Mouse (Mus musculus) lung, postnatal 25 days (tissue): ENCODE data around the gene Gskip.

Experiments
- DNase-seq: peaks from one replicate; pipeline ENCODE4 v3.0.0; 2022; ENCODE audit warnings: low spot score

The Gskip gene

DNA sequence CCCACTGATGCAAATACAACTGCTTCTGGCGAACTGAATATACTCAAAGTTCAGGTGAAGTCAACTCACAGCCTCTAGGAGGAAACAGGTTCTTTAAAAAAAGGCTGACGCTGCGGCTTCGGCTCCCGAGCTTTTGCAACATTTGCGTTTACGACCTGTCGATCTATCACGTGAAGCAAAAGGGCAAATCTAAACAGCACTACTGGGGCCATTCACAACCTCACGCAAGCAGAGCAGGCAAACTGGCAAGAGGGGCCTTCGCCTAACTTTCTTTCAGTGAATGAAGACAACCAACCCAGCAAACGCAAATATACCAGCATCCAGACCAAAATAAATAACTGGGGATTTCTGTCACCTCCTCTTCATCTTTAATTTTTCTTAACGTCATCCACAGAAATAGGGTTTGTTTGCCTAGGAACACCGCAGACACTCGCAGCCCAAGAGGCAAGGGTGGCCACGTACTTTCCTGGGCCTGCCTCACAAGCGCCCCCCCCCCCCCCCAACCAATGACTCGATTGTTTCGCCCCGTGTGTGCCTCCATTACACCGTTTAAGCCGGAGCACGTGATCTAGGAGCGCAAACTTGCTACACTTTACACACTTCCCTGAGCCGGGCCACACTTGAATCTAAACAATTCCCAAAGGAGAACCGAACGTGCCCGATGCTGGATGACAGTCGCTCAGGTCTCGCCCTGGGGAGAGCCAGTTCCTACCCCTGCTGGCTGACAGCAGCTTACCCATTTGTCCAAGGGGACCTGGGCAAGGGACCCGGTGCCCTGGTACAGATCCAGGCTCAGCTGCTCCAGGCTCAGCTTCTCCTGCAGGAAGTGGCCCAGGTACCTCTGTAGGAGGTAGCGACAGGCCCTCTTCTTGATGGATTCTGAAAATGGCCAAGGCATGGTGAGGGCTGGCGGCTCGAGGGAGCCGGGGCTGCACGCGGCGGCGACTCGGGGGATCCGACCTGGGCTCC lies at the start of gene Gskip:
Gskip (plus strand) TSS at position 897 of the 969 bp plus-strand sequence.
- DNase-seq: peak; percentile 26

DNA sequence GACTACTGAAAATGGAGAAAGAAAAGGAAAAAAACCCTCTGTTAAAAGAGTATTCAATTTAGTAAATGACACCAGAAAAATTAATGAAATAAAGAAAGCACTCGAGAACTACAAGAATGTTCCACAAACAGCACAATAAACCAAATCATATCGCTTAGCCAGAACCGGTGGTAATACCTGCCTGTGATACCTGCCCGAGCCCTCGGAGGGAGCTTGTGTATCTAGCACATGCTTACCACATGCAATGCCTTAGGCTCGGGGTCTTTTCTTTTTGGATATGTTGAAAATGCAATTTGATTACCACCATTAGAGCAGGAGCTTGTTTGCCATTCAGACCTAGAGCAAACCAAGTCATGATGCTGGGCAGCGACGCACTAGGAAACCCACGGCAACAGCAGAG lies 48.1 kb upstream of the Gskip start:
- DNase-seq: no peak

DNA sequence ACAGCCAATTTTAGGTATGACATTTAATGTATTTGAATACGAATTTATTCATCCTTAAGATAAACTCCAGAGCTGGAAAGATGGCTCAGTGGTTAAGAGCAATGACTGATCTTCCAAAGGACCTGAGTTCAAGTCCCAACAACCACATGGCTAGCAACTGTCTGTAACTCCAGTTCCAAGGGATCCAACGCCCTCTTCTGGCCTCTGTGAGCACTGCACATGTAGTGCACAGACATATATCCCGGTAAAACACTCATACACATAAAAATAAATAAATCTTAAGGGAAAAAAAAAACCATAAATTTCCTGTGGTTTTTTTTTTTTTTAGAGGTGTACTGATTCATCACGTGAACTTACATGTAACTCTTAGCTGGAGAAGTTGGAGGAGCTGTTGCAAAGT lies 47.1 kb upstream of the Gskip start:
- no peak for DNase-seq

DNA sequence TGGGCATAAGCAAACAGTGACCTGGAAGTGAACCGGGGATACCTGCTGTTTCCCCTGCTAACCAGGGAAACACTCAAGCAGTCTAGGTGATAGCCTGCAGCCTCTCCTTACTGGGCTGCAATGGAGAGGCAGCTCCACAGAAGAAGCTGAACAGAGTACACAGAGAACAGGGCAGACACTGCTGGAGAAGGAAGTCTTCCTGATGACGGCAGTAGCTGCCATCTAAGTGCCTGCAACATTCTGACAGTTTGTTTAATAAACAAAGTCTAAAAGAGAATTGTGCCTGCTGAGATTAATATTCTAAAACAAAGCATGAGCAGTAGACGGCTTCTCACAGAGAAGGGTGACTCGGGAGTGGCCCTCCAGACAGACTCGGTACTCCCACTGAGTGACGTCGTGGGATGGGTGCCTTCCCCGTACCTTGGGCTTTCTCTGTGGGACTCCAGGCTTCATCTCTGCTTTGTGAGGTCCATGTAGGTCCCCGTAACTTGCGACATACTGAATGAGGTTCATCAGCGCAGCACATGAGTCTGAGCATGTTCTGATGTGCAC lies 41.8 kb upstream of the Gskip start:
- DNase-seq: peak; percentile 6

DNA sequence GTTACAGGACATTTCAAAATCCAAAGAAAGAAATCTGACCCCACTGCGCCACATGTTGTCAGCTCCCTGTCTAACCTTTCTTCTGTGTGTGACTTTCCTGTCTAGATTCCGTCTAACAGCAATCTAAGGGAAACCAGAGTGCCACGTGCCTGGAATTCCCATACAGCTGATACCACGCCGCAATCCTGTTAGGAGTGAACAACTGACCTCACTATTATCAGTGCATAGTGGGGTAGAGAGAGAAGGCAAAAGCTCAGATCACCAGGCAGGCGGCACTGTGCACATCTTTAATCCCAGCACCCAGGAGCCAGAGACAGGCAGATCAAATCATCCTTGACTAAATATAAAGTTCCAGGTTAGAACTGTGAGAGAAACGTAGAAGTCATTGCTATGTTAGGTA lies 28.8 kb upstream of the Gskip start:
- no peak for DNase-seq

DNA sequence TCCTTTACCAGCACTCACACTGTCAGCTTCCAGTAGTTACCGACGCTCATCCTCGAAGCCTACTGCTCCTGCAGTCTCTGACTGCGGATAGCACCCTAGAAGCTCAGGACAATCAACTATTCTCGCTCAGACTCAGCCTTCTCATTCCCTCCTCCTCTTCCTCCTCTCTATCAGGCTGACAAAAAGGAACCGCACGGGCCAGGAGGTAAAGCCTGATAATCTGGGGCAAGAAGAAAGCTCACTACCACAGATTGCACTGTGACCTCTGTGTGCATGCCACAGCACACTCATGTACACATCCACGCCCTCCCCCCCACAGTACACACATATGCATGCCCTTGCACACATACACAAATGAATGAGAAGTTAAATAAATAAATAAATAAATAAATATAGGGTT lies 8.4 kb upstream of the Gskip start:
- DNase-seq: no peak

DNA sequence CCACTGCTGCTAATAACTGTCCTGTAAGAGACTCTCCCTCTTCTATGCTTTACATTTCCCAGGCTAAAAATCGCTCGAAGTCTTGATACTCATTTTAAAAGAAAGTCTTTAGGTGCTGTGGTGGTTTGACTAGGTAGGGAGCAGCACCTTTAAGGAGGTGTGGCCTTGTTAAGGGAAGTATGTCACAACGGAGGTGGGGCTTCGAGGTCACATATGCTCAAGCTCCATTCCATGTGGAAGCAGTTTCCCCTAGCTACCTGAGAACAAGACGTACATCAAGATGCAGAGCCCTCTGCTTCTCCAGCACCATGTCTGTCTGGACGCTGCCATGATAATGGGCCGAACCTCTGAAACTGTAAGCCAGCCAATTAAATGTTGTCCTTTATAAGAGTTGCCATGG lies 6.4 kb upstream of the Gskip start:
- DNase-seq: no peak

DNA sequence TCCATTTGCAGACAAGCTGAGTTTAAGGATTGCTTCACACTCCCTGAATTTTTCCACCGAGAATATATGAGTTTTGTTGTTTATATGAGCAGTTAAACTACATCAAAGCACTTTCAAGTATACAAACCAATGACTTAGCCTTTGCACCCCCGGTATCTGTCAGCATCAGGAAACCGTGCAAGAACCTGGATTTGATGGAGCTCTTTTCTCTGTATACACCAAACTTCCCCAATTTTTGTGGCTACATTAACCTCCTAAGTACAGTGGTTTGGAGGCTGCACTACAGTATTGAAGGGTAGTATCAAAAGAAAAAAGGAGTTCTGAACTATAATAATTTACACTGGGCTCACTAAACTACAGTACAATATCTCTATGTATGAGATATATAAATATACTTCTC lies 5.9 kb upstream of the Gskip start:
- DNase-seq: no peak

DNA sequence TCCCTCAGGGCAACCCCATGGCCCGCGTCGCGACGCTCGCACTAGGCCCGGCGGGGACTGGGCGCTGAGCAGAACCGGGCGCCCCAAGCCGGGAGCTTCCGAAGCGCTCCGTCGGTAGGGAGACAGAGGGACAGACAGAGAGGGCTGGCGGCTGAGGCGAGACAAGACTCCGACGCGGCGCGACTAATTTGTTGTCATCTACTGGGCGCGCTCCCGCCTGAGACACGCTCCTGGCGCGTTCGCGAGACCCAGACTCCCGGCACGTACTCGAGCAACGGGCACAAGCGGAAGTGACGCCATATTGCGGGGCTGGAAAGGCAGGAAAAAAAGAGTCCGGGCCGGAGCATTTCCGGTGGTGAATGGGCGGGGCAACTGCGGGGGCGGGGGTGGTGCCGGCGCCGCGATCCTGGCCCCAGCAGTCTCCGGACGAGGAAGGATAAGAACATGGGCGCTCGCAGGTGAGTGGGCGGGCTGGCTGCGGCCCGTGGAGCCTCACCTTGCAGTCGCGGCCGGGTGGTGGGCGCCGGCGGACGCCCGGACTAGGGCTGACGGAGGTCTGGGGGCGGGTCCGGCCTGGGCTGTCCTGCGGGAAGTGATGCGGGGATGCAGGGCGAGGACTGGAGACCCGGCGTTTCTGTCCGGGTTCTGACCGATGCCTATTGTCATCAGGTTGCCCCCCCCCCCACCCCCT lies 517 bp downstream of the Gskip start, which contains the start of gene Atg2b:
Atg2b (minus strand) TSS at position 211 of the 691 bp plus-strand sequence.
- DNase-seq: peak; percentile 96

DNA sequence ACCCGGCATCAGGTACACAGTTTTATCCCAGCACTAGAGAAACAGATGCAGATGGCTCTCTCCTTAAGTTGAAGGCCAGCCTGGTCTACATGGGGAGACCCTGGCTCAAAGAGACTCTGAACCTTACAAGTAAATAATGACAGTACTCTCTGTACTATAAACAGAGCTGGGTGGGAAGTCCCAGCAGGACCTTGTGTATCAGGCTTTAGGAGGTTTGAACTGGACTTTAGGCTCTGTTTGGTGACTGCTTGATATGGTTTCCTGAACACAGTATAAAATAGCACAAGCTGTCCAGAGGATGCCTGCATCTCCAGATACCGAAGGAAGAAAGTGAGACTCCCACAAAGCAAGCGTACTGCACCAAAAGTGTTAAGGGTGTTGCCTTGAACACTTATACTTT lies 2.2 kb downstream of the Gskip start:
- peak; percentile 2 for DNase-seq

DNA sequence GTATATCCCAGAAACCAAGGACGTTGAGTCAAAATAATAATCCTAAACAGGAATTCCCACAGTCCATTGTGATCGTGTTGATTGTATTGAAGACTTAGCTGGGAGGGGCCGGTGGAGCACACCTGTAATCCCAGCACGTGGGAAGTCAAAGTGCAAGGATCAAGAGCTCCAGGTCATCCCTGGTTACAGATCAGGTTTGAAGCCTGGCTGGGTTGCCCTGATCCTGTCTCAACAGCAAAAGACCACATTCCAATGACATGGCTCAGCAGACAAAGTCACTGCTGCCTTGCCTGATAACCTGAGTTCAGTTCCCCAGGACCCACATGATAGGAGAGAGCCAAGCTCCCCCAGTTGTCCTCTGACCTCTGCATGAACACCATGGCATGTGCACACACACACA lies 2.8 kb downstream of the Gskip start:
- no peak for DNase-seq

DNA sequence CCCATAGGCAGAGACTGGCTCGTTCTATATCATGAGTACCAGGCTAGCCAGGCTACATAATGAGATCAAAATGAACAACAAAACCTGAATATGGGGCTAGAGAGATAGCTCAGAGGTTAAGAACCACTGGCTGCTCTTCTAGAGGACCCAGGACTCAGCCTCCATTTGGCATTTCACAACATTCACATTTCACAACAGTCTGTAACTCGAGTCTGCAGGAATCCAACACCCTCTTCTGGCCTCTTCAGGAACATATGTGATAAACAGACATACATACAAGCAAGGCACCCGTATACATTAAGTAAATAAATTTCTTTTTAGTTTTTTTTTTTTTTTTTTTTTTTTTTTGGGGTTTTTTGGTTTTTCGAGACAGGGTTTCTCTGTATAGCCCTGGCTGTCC lies 3.9 kb downstream of the Gskip start:
- peak; percentile 8 for DNase-seq

DNA sequence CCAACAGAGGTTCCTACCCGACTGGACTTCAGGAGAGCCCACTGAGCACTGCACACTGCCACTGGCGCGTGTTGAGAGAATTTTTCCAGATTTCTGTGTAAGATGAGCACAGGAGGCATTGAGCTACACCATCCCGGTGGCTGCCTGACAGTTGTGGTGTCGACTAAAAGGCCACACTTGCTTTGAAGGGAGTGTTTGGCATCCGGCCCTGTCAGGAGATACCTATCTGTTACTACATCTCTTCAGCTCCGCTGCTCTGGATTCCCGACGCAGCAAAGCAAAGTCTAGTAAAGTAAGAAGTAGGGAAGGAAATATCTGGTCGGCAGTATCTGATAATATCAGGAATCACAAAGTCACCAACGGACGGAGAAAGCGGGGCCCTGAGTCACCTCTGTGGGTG lies 4.8 kb downstream of the Gskip start:
- no peak for DNase-seq

DNA sequence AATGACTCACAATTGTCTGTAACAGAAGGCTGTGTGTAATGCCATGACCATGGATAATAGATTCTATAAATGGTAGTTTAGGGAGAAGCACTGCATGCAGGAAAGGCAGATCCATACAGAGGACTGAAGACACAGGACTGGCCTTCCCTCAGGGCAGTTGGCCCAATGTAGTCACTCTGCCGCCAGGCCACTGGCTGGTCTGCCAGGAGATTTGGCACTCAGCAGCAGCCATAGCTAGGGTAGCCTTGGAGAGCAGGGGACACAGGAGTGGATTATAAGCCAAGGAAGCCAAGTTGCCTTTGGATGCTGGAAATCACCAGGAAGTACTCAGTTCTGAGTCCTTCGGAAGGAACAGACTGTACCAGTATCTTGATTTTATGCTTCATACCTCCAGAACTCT lies 9.4 kb downstream of the Gskip start:
- DNase-seq: no peak

DNA sequence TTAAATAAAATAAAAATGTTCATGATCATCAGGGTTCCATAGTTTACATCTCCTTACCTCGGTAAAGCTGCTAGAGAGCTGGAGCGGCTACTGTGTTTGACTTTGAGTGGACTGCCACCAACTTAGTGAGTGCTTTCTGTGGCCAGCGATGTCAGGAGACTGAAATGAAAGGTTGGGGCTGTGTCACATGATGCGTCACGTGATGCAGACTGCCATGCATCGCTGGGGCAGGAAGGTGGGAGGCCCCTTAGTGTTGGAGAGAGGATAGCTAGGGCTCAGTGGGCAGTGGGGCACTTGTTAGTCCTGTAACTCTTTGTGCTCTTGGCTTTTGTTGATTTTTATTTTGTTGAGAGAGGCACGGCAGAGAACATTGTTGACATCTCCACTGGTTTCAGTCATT lies 11.2 kb downstream of the Gskip start:
- DNase-seq: no peak

DNA sequence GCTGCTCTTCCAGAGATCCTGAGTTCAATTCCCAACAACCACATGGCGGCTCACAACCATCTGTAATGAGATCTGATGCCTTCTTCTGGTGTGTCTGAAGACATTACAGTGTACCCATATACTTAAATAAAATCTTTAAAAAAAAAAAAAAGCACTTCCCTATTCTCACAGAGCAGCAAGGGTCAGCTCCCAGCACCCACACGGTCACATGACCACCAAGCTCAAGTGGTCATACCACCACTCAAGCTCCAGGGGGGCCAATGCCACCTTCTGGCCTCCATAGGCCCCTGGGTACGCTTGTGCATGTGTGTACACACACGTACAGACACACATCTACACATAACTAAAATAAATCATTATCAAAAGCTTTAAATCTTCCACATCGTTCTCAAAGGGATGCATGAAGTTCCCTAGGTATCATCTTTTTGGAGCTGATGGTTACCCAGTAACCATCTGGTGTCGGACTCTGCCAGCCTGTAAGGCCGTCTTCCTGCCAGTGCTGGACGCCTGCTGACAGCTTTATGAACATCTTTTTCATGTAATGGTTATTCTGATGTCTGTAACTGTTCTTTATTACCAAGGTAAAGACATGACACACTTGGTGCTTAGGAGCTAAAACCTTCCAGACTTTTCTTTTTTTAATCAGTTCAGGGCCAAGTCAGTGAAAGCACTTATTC lies 12.6 kb downstream of the Gskip start:
- no peak for DNase-seq

DNA sequence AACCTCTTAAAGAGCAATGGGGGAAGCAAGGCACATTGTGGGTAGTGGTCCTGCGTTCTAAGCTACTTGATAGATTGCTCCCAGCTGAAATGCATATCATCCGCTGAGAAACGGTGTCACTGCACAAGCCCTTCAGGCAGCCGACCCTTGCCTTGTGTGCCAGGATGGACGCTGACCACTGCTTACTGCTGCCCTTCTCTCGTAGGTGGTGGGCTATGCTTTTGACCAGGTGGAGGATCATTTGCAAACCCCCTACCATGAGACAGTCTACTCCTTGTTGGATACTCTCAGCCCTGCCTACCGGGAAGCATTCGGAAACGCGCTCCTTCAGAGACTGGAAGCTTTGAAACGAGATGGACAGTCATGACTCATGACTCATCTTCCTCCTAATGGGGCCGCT lies 15.8 kb downstream of the Gskip start:
- DNase-seq: no peak

DNA sequence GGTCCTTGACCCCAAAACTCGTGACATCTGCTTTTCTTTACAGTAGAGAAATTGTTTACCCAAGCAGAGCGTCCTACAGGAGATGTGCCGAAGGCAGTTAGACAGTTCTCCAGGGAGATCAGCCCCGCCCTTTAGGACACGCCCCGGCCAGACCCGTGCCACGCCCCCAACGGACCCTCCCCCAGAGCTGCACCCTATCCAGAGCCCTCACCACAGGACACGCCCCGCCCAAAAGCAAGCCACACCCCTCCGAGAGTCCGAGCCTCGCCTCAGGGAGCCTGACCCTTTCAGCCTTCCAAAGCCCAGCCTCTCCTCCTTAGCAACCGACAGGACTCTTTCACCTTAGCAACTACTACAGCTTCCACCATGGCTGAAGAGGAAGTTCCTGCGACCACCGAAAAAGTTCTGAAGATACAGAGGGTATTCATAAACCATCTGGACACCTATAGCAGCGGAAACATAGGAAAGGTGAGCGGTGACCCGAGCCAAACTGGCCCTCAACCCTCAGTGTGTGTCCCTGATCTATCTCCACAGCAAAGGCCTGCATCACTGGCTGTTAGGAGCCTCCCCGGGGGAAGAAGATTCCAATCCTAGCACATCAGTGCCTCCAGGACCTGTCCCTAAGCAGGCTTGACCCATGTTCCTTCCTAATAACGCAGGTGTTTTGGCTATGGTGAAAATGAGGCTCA lies 21.3 kb downstream of the Gskip start, which contains the start of gene Ak7:
Ak7 (plus strand) TSS at position 178 of the 689 bp plus-strand sequence.
- peak; percentile 71 for DNase-seq

DNA sequence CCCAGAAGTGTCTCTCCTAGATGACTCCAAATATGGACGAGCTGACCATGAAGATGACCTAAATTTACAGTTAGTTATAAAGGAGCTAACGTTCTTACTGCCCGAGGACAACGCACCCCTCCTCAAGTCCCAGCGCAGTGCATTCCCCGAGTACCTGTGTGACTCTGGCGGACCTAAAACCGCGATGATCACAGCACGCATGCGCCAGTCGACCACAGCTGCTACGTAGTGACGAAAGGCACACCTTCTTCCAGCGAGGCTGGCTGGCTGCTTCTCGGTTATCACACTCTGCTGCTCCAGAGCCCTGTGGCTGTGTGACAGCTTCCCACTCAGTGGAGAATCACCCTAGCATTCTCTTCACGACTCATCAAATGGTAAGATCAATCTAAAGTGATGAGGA lies 34.0 kb downstream of the Gskip start:
- no peak for DNase-seq

DNA sequence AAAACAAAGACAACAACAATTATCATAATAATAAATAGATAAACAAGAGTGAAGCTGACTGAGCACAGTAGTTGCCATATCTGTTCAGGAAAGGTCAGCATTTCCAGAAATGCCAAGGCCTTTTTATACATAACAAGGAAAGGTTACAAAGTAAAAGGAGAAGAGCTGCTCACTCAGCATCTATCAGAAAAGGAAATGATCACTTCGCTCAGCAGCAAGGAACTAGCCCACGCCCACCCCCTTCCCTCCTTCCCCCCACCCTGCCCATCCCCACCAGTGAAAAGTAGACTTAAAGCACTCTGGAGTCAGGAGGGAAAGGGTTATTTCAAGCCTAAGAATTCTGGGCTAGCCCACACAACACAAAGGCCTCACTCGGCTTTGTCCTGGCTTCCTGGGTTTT lies 35.6 kb downstream of the Gskip start:
- no peak for DNase-seq

DNA sequence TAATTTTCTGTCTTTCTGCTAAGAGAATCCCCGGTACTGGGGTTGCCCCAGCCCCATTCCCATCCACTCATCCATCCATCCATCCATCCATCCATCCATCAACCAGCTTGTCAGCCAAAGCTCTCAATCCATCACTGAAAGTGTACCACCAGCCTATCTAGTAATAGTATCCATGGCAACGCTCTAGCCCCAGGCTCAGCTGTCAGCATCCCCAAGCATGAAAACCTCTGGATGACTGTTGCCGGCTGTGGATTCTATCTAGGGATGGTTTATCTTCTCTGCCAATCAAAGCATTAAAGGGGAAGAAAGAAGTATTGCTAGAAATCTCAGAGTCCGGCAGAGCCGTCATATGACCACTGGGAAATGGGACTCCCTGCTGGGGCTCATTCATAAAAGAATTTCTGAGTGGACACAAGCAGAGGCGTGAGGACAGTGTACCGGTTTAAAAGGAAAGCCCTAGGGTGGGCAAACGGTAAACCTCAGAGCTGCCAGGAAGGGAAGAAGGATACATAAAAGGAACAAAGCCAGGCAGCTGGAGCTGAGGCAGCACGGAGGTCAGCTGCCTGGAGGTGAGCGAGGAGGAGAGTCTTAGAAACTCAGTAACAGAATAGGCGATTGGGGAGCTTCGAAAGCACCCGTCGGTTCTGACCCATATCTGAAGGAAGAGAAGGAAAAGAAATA lies 37.0 kb downstream of the Gskip start:
- DNase-seq: no peak
